Mouse (Mus musculus): Measurements from ENCODE around the gene Acsf3.

GRCm38 (mm10) chr8:122814608-122815007 lies 39.3 kb downstream of the Acsf3 start:
- TF ChIP-seq EP300 (IDR thresholded peaks at IDR 0.05; ENCODE audit: low read depth) (no peak), CTCF (IDR thresholded peaks at IDR 0.05; ENCODE audit: low read depth) (no peak)

All from liver, postnatal 0 days (tissue).